Mouse (Mus musculus) colon, adult 2 months (tissue): ENCODE results near the gene Tcp11l2. TPM values are rescaled to one million over a fixed set of nuclear protein-coding genes. Genes with fewer than 3 reads are reported as not detected.

Source experiments
- polyA plus RNA-seq: library from polyadenylated mRNA; depleted of rRNA; stranded (reverse); fragments of >200 nt; gene quantifications from 2 replicates; pipeline ENCODE4 v1.2.3, GENCODE M21; 2012; rRNA removed

Tcp11l2 gene
- polyA plus RNA-seq: 10.3 and 26.8 TPM in 2 replicates

DNA sequence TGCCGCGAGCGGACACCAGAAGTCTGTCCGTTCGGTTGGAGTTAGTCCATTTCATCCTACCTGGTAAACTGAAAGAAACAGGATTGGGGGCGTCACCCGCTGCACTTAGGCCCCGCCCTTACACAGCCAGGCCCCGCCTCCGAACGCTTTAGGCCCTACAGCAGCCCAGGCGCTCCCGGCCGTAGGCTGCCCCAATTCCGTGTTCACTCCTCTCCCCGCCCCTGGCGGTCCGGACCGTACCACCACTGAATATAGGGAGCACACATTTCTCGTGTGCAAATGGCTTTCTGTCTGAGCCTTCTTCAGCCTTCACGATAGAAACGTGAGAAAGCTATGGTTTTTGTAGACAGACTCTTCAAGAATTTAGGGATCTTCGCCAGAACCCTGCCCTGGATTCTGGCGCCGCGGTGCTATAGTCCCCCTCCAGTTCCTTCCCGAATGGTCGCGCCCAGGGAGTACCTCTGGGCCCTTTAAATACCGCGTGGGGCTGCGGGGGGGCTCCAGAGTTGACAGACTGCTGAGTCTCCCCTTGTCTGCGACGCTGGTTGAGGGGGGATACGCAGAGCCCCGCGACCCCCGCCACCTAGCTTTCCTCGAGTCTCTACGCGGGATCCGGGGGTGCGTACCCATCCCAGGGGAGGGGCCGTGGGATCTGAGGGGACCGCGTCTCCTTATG is at the start of gene Tcp11l2:
Gene Tcp11l2, plus strand, starts transcription at position 232 of the 676 bp plus-strand sequence.

DNA sequence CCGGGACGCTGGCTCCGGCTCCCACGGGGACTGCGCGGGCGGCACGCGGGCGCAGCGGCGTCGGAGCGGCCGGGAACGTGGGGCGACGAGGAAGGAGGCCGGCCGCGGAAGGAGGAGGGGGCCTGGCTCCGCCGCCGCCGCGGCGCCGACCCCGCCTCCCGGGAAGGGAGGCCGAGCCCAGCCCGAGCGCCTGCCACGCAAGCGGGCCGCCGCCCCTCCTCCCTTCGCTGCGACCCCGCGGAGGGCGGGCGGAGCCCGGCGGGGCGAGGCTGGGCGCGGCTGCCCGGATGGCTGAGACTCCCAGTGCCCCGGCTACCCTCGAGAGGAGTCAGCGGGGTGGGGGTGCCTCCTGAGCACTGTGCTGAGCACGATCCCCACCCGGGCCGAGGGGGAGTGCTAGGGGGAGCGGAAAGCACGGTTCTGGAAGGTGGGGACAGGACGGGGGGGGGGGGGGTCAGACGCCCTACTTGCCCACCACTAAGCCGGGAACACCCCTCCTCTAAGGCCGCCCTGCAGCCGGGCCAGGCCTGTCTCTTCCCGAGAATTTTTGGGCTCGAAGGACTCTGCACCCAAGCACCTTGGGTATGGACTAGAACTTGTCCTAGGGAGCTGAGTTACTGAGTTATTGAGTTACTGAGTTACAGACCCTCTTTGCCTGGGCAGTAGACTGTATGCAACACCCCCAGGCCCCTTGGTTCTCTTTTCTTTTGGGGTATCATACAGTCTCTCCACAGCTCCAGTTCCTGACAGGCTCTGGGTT is 42.3 kb upstream of the Tcp11l2 start, which contains the start of gene Ckap4:
Gene Ckap4, minus strand, starts transcription at position 151 of the 760 bp plus-strand sequence.

DNA sequence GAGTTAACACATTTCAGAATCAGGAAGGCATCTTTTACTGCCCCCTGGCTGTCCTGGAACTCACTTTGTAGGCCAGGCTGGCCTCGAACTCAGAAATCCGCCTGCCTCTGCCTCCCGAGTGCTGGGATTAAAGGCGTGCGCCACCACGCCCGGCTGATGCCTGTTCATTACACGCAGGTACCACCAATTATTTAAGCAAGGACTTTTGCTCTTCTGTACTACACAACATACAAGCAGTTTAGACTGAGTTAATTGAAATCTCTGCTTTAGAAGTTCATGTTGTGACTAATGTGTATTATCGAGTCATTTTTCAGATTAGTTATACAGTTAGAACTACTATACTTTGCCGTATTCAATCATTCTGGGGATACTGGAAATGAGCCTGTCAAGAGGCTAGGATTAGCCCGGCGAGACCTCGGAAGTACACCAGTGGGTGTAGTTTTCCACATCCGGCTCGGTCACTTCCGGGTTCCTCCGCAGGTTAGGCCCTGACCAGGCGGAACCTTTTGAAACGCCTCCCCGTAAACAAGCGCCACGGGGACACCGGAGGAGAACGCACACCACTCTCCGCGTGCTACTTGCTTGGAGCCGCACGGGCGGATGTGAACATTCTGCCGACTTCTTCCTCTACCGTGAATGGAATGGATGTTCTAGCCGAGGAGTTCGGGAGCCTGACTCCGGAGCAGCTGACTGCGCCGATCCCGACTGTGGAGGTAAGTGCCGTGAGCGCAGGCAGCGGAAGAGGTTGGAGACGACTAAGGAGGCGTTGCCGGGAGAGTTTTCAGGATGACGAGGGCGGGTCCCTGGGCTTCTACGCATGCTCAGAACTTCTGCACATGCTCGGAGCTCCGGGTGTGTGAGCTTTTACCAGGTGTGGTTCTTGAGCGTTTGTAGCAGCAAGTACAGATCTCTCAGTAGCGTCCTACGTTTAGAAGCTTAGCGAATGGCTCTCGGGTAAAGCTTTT is 45.7 kb downstream of the Tcp11l2 start, which contains the start of gene Polr3b:
Gene Polr3b, plus strand, starts transcription at position 467 of the 965 bp plus-strand sequence.

Other genes with a start within 250 kb of the Tcp11l2 start
- gene Nuak1, start 136.0 kb upstream of the Tcp11l2 start, polyA plus RNA-seq: 2.2 and 2.3 TPM in 2 replicates
- 45.0 and 46.6 TPM in 2 replicates for gene Ckap4, start 42.6 kb upstream of the Tcp11l2 start, polyA plus RNA-seq
- gene Polr3b, start 45.7 kb downstream of the Tcp11l2 start, polyA plus RNA-seq: 2.3 and 3.0 TPM in 2 replicates
- not detected in 2 replicates for gene Rfx4, start 179.4 kb downstream of the Tcp11l2 start, polyA plus RNA-seq